Mouse (Mus musculus): ENCODE results near the gene Foxred2. TPM values are rescaled to one million over a fixed set of nuclear protein-coding genes. Genes with fewer than 3 reads are reported as not detected.

Foxred2 gene
- polyA plus RNA-seq, 1 experiment = 4.8 TPM

DNA sequence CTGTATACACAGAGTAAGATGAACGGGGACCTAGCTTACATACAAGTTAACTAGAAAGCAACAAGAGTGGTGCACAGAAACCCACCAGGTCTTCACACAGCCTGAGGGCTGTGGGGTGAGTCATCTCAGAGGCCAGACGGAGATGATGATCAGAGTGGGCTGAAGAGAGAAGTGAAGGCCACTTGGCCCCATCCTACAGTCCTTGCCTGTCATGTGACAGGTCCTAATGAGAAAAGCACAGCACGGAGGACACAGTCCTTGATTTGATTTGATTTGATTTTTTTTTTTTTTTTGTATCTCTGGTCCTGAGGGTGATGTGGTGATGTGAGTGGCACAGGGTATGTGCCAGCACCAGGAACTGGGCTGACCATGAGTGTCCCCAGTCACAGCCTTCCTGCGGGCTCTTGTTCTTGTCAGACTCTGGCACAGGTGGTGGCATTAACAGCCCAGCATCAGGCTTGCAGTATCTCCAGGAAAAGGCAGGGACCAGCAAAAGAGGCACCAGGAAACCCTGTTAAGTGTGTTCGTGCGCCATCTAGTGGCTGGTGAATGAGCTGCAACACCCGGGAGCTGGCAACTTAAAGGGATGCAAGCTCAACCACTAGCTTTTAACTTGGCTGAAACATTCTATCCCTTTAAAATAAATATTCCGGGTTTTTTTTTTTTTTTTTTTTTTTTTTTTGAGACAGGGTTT, 39.5 kb downstream of the Foxred2 start:
- H3K4me2 ChIP-seq (ENCODE audit: low read depth) = no peak overlapping the region
- peaks cover 55% of the 10 kb centered on the region for H3K36me3 ChIP-seq (ENCODE audit: control insufficient read depth, insufficient read depth)
- no peak overlapping the region for H3ac ChIP-seq (ENCODE audit: control insufficient read depth, insufficient read length)
- H3K4me3 ChIP-seq = no peak overlapping the region
- H3K79me2 ChIP-seq (ENCODE audit: control insufficient read depth, insufficient read depth) = peaks cover 42% of the 10 kb centered on the region
- H3K27me3 ChIP-seq (ENCODE audit: control insufficient read depth, insufficient read depth, insufficient read length) = no peaks in the 10 kb centered on the region
- TF ChIP-seq TCF12 (IDR thresholded peaks at IDR 0.05; ENCODE audit: insufficient read depth, poor library complexity, severe bottlenecking) (no peak), MAX (IDR thresholded peaks at IDR 0.05; ENCODE audit: low read depth) (no peak), USF1 (IDR thresholded peaks at IDR 0.05; ENCODE audit: low read depth) (peak; percentile 59), POLR2AphosphoS2 (IDR thresholded peaks at IDR 0.05; ENCODE audit: insufficient read length, low read depth) (peak; percentile 49), CEBPB (IDR thresholded peaks at IDR 0.05; ENCODE audit: insufficient read depth, poor library complexity, severe bottlenecking) (no peak), MYOG (IDR thresholded peaks at IDR 0.05; ENCODE audit: control insufficient read depth in 1 of 3, insufficient read depth in 1 of 3, insufficient read length in 2 of 3, low read depth in 2 of 3) (peak in 1 of 3 experiments; percentile 41), MYOD1 (IDR thresholded peaks at IDR 0.05; ENCODE audit: control insufficient read depth in 1 of 3, insufficient read length in 2 of 3, low read depth in 2 of 3) (peak in 1 of 3 experiments; percentile 23)

DNA sequence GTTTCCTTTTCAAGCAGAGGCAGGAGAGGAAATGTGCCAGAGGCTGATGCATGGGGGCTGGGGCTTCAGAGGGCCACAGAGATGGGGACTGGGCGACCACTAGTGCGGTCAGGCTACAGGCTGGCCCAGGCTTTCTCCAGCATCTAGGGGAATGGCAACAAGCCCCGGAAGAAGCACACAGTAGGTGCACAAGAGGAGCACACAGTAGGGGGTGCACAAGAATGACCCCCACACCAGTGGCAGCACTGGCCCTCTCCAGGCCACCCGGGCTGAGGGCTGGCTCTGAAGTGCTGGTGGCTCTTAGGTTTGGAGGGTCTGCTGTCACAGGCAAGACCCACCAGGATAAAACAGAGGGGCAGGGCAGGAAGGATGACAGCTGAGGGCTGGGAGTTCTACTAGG, 41.2 kb downstream of the Foxred2 start:
- H3K4me3 ChIP-seq = no peak overlapping the region
- TF ChIP-seq SRF (IDR thresholded peaks at IDR 0.05; ENCODE audit: control insufficient read depth, insufficient read length, low read depth) (no peak), TCF12 (IDR thresholded peaks at IDR 0.05; ENCODE audit: insufficient read depth, poor library complexity, severe bottlenecking) (no peak)
- H3K4me2 ChIP-seq (ENCODE audit: low read depth) = no peak overlapping the region
- peaks cover 32% of the 10 kb centered on the region for H3K79me2 ChIP-seq (ENCODE audit: control insufficient read depth, insufficient read depth)
- peaks cover 46% of the 10 kb centered on the region for H3K36me3 ChIP-seq (ENCODE audit: control insufficient read depth, insufficient read depth)
- H3ac ChIP-seq (ENCODE audit: control insufficient read depth, insufficient read length) = no peak overlapping the region
- no peaks in the 10 kb centered on the region for H3K27me3 ChIP-seq (ENCODE audit: control insufficient read depth, insufficient read depth, insufficient read length)

- no peaks in the 10 kb centered on the region for H3K27me3 ChIP-seq (ENCODE audit: control insufficient read depth, insufficient read depth, insufficient read length)
- H3K4me3 ChIP-seq = no peak overlapping the region
- H3K79me2 ChIP-seq (ENCODE audit: control insufficient read depth, insufficient read depth) = peaks cover 24% of the 10 kb centered on the region
- no peak for TF ChIP-seq TCF3 (IDR thresholded peaks at IDR 0.05; ENCODE audit: insufficient read length, low read depth)
- no peak for TF ChIP-seq USF1 (IDR thresholded peaks at IDR 0.05; ENCODE audit: low read depth)
- no peak for TF ChIP-seq TCF12 (IDR thresholded peaks at IDR 0.05; ENCODE audit: insufficient read depth, poor library complexity, severe bottlenecking)
- no peak for TF ChIP-seq MYOD1 (IDR thresholded peaks at IDR 0.05; ENCODE audit: control insufficient read depth in 1 of 3, insufficient read length in 2 of 3, low read depth in 2 of 3)
- TF ChIP-seq E2F4 (IDR thresholded peaks at IDR 0.05; ENCODE audit: insufficient read depth) = no peak
- no peak for TF ChIP-seq MAX (IDR thresholded peaks at IDR 0.05; ENCODE audit: low read depth)
- no peak for TF ChIP-seq POLR2AphosphoS2 (IDR thresholded peaks at IDR 0.05; ENCODE audit: insufficient read length, low read depth)
- no peak for TF ChIP-seq REST (IDR thresholded peaks at IDR 0.05; ENCODE audit: insufficient read depth, insufficient read length)
- no peak for TF ChIP-seq POLR2A (IDR thresholded peaks at IDR 0.05; ENCODE audit: insufficient read length, low read depth)
- H3K36me3 ChIP-seq (ENCODE audit: control insufficient read depth, insufficient read depth) = peaks cover 38% of the 10 kb centered on the region
- H3ac ChIP-seq (ENCODE audit: control insufficient read depth, insufficient read length) = no peak overlapping the region
- no peak overlapping the region for H3K4me2 ChIP-seq (ENCODE audit: low read depth)
Observed at GRCm38 (mm10) chr15:77914507-77914906, 42.0 kb downstream of the Foxred2 start.

DNA sequence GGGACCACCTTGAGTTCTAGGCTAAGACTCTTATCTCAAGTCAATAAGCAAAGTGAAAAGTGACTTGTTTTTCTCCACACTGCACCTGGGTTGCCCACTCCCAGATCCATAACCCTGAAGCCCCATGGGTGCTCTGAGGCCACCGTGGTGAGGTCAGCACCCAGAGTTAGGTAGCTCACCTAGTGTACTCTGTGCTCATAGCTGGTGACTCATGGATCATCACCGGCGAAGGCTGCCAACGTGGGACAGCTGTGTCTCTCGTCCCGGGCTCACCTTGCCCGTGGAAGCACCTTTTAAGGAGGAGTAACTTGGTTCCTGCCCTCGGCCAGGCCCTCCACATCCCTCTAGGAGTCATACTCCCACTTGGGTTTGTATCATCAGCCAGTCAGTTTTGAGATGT, 43.5 kb downstream of the Foxred2 start:
- Histone ChIP-seq H3K36me3 (ENCODE audit: control insufficient read depth, insufficient read depth) (peaks cover 27% of the 10 kb centered on the region), H3K4me2 (ENCODE audit: low read depth) (no peak overlapping the region), H3K4me3 (no peak overlapping the region), H3ac (ENCODE audit: control insufficient read depth, insufficient read length) (no peak overlapping the region), H3K27me3 (ENCODE audit: control insufficient read depth, insufficient read depth, insufficient read length) (no peaks in the 10 kb centered on the region), H3K79me2 (ENCODE audit: control insufficient read depth, insufficient read depth) (peaks cover 12% of the 10 kb centered on the region)
- no peak for TF ChIP-seq CEBPB (IDR thresholded peaks at IDR 0.05; ENCODE audit: insufficient read depth, poor library complexity, severe bottlenecking)
- TF ChIP-seq TCF3 (IDR thresholded peaks at IDR 0.05; ENCODE audit: insufficient read length, low read depth) = no peak
- peak in 1 of 3 experiments; percentile 16 for TF ChIP-seq MYOG (IDR thresholded peaks at IDR 0.05; ENCODE audit: control insufficient read depth in 1 of 3, insufficient read depth in 1 of 3, insufficient read length in 2 of 3, low read depth in 2 of 3)
- TF ChIP-seq POLR2AphosphoS2 (IDR thresholded peaks at IDR 0.05; ENCODE audit: insufficient read length, low read depth) = peak; percentile 51
- TF ChIP-seq MYOD1 (IDR thresholded peaks at IDR 0.05; ENCODE audit: control insufficient read depth in 1 of 3, insufficient read length in 2 of 3, low read depth in 2 of 3) = no peak
- no peak for TF ChIP-seq POLR2A (IDR thresholded peaks at IDR 0.05; ENCODE audit: insufficient read length, low read depth)
- TF ChIP-seq SRF (IDR thresholded peaks at IDR 0.05; ENCODE audit: control insufficient read depth, insufficient read length, low read depth) = no peak

DNA sequence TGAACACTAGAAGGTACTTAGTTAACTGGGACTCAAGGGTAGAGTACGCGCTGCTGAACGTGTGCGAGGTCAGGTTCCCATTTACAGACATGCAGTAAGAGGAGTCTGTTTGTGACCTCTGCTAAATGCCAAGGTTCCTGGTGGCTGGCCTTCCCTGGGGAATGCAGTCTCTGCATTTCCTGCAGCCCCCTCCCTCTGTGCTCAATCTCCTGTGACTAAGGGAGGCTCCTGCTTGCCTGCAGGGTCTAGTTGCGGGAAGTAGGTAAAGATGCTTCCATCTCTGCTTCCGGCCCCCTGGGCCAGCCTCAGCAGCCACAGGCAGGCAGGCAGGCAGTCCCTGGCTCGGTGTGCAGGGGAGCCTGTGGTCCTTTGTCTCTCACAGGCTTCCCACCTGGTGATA, 43.9 kb downstream of the Foxred2 start:
- H3ac ChIP-seq (ENCODE audit: control insufficient read depth, insufficient read length) = no peak overlapping the region
- no peaks in the 10 kb centered on the region for H3K27me3 ChIP-seq (ENCODE audit: control insufficient read depth, insufficient read depth, insufficient read length)
- no peak overlapping the region for H3K4me3 ChIP-seq
- H3K79me2 ChIP-seq (ENCODE audit: control insufficient read depth, insufficient read depth) = peaks cover 8% of the 10 kb centered on the region
- peaks cover 27% of the 10 kb centered on the region for H3K36me3 ChIP-seq (ENCODE audit: control insufficient read depth, insufficient read depth)
- TF ChIP-seq USF1 (IDR thresholded peaks at IDR 0.05; ENCODE audit: low read depth) = no peak
- TF ChIP-seq REST (IDR thresholded peaks at IDR 0.05; ENCODE audit: insufficient read depth, insufficient read length) = no peak
- TF ChIP-seq POLR2AphosphoS2 (IDR thresholded peaks at IDR 0.05; ENCODE audit: insufficient read length, low read depth) = no peak
- TF ChIP-seq MYOG (IDR thresholded peaks at IDR 0.05; ENCODE audit: control insufficient read depth in 1 of 3, insufficient read depth in 1 of 3, insufficient read length in 2 of 3, low read depth in 2 of 3) = no peak
- TF ChIP-seq TCF3 (IDR thresholded peaks at IDR 0.05; ENCODE audit: insufficient read length, low read depth) = no peak
- no peak overlapping the region for H3K4me2 ChIP-seq (ENCODE audit: low read depth)
